Mouse (Mus musculus) limb, embryonic 12.5 days (tissue): ENCODE data around the gene Ripply2. TPM values are rescaled to one million over a fixed set of nuclear protein-coding genes. Genes with fewer than 3 reads are reported as not detected.
"Not testable (repeated sequence)": the region's sequence is repeated elsewhere in the genome, so short reads cannot be mapped to it uniquely, and the experiment has no call there.

Experiments used
- ATAC-seq: fragments of 200-750 bp; cut with Nextera tagmentation; 2 replicates; pipeline ENCODE4 v1.8.0; 2017; ENCODE audit warnings: low read depth, moderate TSS enrichment; ENCODE audit not compliant: insufficient number of reproducible peaks, insufficient read depth, low FRiP score, low TSS enrichment
- H3K27ac ChIP-seq: fragments of 300-500 bp; sonication (generic); 2 replicates; pipeline ENCODE4 v1.5.1; 2016; ENCODE audit warnings: mild to moderate bottlenecking, moderate library complexity
- H3K27me3 ChIP-seq: fragments of 300-500 bp; sonication (generic); 2 replicates; pipeline ENCODE4 v1.6.1; 2016; ENCODE audit warnings: mild to moderate bottlenecking, moderate library complexity
- H3K36me3 ChIP-seq: fragments of 300-500 bp; sonication (generic); 2 replicates; pipeline ENCODE4 v1.6.1; 2016; ENCODE audit warnings: mild to moderate bottlenecking, moderate library complexity
- H3K4me1 ChIP-seq: fragments of 300-500 bp; sonication (generic); replicated peaks from 2 replicates; pipeline ENCODE4 v1.6.1; 2016
- H3K4me2 ChIP-seq: fragments of 300-500 bp; sonication (generic); 2 replicates; pipeline ENCODE4 v1.6.1; 2016; ENCODE audit warnings: mild to moderate bottlenecking, moderate library complexity
- H3K4me3 ChIP-seq: fragments of 300-500 bp; sonication (generic); replicated peaks from 2 replicates; pipeline ENCODE4 v1.5.1; 2016; ENCODE audit warnings: mild to moderate bottlenecking
- H3K9ac ChIP-seq: fragments of 300-500 bp; sonication (generic); replicated peaks from 2 replicates; pipeline ENCODE4 v1.6.1; 2016; ENCODE audit warnings: mild to moderate bottlenecking, moderate library complexity
- H3K9me3 ChIP-seq: fragments of 300-500 bp; sonication (generic); 2 replicates; pipeline ENCODE4 v1.6.1; 2016; ENCODE audit warnings: mild to moderate bottlenecking, moderate library complexity
- WGBS: fragments of 180-500 bp; shearing (Covaris S2); methylation state at CpG from one replicate; pipeline ENCODE4 v1.1.7; 2016; 5-methylcytosine and 5-hydroxymethylcytosine counted together
- polyA plus RNA-seq: library from polyadenylated mRNA; unstranded; fragments of >200 nt; fragmentation: Nextera tagmentation; extraction: Ambion mirVana; gene quantifications from 2 replicates; pipeline ENCODE4 v1.2.1, GENCODE M21; 2016

Ripply2 gene
- polyA plus RNA-seq, result not detected in 2 replicates

DNA sequence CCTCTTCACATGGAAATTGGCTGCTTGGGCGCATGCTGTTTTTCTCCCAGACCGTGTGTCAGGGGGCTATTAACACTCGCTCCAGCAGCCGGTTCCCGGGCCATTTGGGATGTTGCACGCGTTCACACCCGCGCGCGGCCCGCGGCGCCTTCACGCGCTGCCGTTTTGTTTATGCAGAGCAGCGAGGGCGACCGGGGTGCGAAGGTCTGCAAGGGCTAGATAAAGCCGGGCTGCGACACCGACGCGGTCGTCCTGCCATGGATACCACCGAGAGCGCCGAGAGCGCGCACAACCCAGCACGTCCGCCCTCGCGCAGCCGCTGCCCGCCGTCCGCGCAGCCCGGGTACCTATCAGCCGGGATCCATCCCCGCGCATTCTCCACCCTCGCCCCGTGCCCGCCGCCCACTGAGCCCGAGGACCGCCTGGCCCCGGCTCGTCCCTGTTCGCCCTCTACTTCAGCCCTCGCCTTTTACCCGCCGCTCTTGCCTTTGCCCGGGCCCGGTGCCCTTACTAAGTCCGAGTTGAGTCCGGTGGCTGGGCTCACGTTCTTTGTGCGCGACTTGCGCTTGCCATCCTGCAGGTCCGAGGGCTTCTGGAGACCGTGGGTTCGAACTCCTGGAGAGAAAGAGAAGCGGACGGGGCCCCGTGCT lies at the start of gene Ripply2:
Ripply2 (plus strand) TSS at position 250 of the 650 bp plus-strand sequence.
- peaks cover 55% of the 10 kb centered on the region for H3K27me3 ChIP-seq
- WGBS, result under 1% methylated on average over 71 of the region's 71 CpGs
- no peak; the same call in 1 of the 2 replicates for ATAC-seq
- H3K4me3 ChIP-seq, result peak within 1 kb of the TSS; percentile 54
- H3K4me2 ChIP-seq, result peak within 1 kb of the TSS; percentile 88
- no peaks in the 10 kb centered on the region for H3K9me3 ChIP-seq
- peaks cover 10% of the 10 kb centered on the region for H3K4me1 ChIP-seq
- H3K27ac ChIP-seq, result no peak within 1 kb of the TSS
- peak within 1 kb of the TSS; percentile 37; the same call in 1 of the 2 replicates for H3K9ac ChIP-seq
- H3K36me3 ChIP-seq, result no peaks in the 10 kb centered on the region

DNA sequence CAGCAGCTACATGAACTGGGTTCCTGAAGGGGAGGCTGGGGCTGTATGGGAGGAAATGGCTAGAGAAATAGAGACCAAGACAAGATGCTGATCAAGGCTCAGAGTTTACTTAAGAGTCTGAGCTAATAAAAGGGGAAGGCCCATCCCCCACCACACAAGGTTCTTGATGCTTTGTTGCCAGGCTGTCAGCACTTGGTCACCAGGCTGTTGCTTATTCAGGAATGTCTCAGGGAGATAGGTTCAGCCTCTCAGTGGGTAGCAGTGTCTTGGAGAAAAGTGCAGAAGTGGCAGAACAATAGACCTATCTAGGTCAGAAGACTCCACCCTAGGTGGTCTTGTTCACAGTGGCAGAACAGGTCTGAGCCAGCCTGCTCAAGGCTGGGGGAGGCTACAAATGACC lies 42.9 kb upstream of the Ripply2 start:
- not testable (repeated sequence) for H3K27me3 ChIP-seq, H3K27ac ChIP-seq, H3K9me3 ChIP-seq, H3K36me3 ChIP-seq, H3K4me2 ChIP-seq, ATAC-seq, H3K4me3 ChIP-seq, H3K9ac ChIP-seq, H3K4me1 ChIP-seq

DNA sequence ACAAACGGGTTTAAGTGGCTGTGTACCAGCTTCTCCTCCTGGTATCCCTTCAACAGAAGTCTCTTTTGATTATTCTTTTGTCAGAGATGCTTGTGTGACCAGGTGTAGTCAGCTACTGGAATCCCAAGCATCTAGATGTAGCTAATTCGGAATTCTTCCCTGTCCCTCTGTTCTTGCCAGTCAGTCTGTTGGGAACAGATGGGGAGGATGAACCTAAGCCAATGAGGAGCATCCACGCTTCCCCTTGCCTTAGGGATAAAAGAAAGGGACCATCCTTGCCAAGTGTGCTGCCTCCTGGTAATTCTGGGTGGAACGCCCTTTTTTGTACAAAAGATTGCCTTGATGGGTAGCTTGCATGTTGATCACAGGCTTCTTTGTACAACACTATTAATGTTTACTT lies 41.8 kb upstream of the Ripply2 start:
- H3K4me3 ChIP-seq, result no peak overlapping the region
- H3K36me3 ChIP-seq, result no peaks in the 10 kb centered on the region
- H3K4me1 ChIP-seq, result no peaks in the 10 kb centered on the region
- H3K4me2 ChIP-seq, result no peak overlapping the region
- no peaks in the 10 kb centered on the region for H3K9me3 ChIP-seq
- no peak overlapping the region for H3K27ac ChIP-seq
- no peak for ATAC-seq
- no peaks in the 10 kb centered on the region for H3K27me3 ChIP-seq
- H3K9ac ChIP-seq, result no peak overlapping the region
- WGBS, result 69% methylated on average over 4 of the region's 4 CpGs

DNA sequence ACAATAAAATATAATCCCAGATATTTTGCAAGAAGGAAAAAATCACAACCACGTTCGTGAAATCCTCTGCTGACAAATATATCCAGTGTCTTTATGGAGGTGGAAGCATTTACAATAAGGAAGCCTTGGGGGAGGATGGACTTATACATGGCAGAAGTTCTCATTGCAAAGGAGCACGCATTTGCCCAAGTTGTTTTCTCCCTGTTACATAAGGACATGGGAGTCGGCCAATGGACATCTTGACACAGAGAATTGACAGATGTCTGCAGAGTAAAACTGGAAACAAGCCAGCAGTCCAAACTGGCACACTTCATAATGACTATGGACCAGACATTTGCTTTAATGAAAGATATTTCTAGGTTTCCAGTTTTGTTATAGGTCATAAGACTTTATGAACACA lies 38.4 kb upstream of the Ripply2 start:
- Histone ChIP-seq H3K4me1 (peaks cover 5% of the 10 kb centered on the region; the same call in 1 of the 2 replicates), H3K27me3 (peaks cover 6% of the 10 kb centered on the region; the same call in 1 of the 2 replicates), H3K9me3 (no peaks in the 10 kb centered on the region), H3K9ac (no peak overlapping the region), H3K27ac (no peak overlapping the region), H3K4me2 (no peak overlapping the region), H3K36me3 (no peaks in the 10 kb centered on the region), H3K4me3 (no peak overlapping the region)
- WGBS, result 78% methylated on average over 4 of the region's 4 CpGs
- ATAC-seq, result no peak

DNA sequence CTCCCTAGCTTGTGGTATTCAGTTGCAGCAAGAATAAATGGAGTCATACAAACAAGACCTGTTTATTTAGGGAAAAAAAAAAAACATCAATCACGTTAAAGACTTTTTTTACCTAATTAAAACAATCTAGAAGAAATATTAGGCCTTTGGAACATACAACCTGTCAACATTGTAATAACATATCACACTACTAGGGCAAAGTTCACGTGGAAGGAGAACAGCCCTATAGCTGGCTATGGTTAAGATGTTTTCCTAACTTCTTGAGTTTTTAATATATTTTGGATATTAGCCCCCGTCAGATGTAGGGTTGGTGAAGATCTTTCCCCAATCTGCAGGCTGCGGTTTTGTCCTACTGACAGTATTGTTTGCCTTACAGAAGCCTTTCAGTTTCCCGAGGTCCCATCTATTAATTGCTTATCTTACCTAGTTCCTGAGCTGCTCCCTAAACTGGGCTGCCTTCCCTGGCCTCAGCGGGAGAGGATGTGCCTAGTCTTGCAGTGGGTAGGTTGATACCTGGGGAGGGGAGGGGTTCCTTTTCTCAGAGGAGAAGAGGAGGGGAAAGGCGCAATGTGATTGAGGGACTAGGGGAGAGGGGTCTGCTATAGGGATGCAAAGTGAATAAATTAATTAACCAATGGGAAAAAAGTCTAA lies 37.0 kb upstream of the Ripply2 start:
- Histone ChIP-seq H3K27me3 (peaks cover 6% of the 10 kb centered on the region; the same call in 1 of the 2 replicates), H3K4me2 (no peak overlapping the region), H3K27ac (no peak overlapping the region), H3K9ac (no peak overlapping the region), H3K4me3 (no peak overlapping the region), H3K9me3 (no peaks in the 10 kb centered on the region), H3K36me3 (no peaks in the 10 kb centered on the region), H3K4me1 (peaks cover 6% of the 10 kb centered on the region; the same call in 1 of the 2 replicates)
- ATAC-seq, result no peak
- 69% methylated on average over 7 of the region's 7 CpGs for WGBS

- peaks cover 6% of the 10 kb centered on the region; the same call in 1 of the 2 replicates for H3K4me1 ChIP-seq
- H3K4me3 ChIP-seq, result no peak overlapping the region
- no peak for ATAC-seq
- peaks cover 6% of the 10 kb centered on the region; the same call in 1 of the 2 replicates for H3K27me3 ChIP-seq
- no peaks in the 10 kb centered on the region for H3K36me3 ChIP-seq
- no peak overlapping the region for H3K9ac ChIP-seq
- no peaks in the 10 kb centered on the region for H3K9me3 ChIP-seq
- no peak overlapping the region for H3K4me2 ChIP-seq
- no peak overlapping the region for H3K27ac ChIP-seq
These were observed 35.3 kb upstream of the Ripply2 start for GRCm38 (mm10) chr9:86980048-86980447.

DNA sequence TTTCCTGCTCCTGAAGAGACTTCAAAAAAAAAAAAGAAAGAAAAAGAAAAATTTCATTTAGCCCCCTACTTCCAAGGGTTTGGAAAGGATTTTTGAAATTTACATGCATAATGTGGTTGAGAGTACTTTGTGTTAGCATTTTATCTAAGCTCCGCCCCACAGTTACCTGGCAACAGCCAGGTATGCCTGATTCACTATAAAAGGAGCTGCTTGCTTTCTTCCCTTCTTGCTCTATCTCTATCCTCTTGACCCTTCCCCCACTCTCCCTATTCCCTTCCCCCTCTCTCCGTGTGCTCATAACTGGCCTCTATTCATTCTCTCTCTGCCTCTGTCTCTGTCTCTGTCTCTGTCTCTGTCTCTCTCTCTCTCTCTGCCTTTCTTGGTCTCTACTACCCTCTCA lies 34.4 kb upstream of the Ripply2 start:
- Histone ChIP-seq H3K27ac (no peak overlapping the region), H3K9me3 (no peaks in the 10 kb centered on the region), H3K9ac (no peak overlapping the region), H3K4me1 (peaks cover 9% of the 10 kb centered on the region), H3K4me2 (no peak overlapping the region), H3K4me3 (no peak overlapping the region), H3K36me3 (no peaks in the 10 kb centered on the region), H3K27me3 (peaks cover 6% of the 10 kb centered on the region; the same call in 1 of the 2 replicates)
- ATAC-seq, result no peak
- 52% methylated on average over 2 of the region's 2 CpGs for WGBS

DNA sequence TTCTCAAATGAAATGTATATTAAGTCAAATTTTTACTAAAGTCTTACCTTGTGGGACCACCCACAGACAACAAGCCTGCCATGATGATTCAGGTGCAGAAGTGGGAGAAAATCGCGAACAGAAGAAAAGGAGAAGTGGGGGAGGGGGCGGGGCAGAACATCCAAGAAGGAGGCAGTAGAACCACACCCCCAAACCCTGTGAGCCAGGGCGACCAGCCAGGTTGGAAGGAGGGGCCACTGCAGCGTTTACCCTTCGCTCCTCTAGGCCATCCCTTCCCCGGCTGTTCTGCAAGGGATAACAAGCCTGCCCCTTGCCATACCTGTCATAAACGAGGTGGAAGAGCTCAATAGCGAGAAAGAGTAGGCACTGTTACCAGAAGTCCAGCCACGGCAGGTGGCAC lies 33.8 kb upstream of the Ripply2 start:
- H3K4me3 ChIP-seq, result no peak overlapping the region
- peak overlapping the region; percentile 23; the same call in 1 of the 2 replicates for H3K4me2 ChIP-seq
- H3K36me3 ChIP-seq, result no peaks in the 10 kb centered on the region
- H3K4me1 ChIP-seq, result peaks cover 9% of the 10 kb centered on the region
- H3K9me3 ChIP-seq, result no peaks in the 10 kb centered on the region
- peak; percentile 64; the same call in 1 of the 2 replicates for ATAC-seq
- WGBS, result 7% methylated on average over 9 of the region's 10 CpGs
- H3K9ac ChIP-seq, result no peak overlapping the region
- H3K27me3 ChIP-seq, result peaks cover 6% of the 10 kb centered on the region; the same call in 1 of the 2 replicates
- H3K27ac ChIP-seq, result no peak overlapping the region

DNA sequence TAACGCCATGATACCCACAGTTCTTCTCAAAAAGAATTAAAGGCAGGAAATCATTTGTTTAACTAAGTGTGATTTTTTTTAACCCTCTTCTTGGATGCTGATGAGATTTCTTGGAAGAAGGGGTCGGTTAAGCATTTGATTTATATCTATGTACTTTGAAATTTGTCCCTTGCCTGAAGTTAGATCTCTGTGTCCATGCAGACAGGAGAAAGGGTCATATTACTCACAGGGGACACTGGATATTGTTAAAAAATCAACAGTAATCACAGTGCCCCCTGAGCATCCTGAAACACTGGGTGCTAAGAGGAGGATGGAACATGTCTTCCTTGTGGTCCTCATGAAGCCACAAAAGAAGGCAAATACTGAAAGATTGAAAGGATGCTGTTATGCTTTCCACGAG lies 30.8 kb upstream of the Ripply2 start:
- H3K9me3 ChIP-seq, result no peaks in the 10 kb centered on the region
- no peak overlapping the region for H3K4me2 ChIP-seq
- no peak for ATAC-seq
- peaks cover 14% of the 10 kb centered on the region for H3K4me1 ChIP-seq
- H3K9ac ChIP-seq, result no peak overlapping the region
- H3K27ac ChIP-seq, result no peak overlapping the region
- no peaks in the 10 kb centered on the region for H3K36me3 ChIP-seq
- peaks cover 6% of the 10 kb centered on the region; the same call in 1 of the 2 replicates for H3K27me3 ChIP-seq
- no peak overlapping the region for H3K4me3 ChIP-seq
- WGBS, result 69% methylated on average over 3 of the region's 3 CpGs

DNA sequence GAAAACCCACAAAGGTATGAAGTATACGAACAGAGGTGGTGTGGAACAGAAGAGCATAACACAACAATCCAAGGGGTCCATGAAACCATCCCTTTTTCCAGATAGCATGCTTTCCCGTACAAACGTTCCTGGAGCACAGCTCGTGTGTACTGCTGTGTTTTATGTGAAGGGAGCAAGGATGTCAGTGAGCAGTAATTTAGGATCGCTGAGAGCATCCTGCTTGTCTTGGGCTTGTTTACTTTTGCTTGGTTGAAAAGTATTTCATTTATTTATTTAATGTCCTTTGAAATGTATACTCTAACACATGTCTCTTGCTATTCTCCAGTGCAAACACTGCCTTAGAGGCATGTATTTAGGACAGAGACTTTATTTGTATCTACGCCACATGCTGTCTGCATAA lies 30.2 kb upstream of the Ripply2 start:
- Histone ChIP-seq H3K27ac (no peak overlapping the region), H3K27me3 (peaks cover 4% of the 10 kb centered on the region; the same call in 1 of the 2 replicates), H3K4me1 (peaks cover 14% of the 10 kb centered on the region), H3K9me3 (no peaks in the 10 kb centered on the region), H3K36me3 (no peaks in the 10 kb centered on the region), H3K4me3 (no peak overlapping the region), H3K4me2 (no peak overlapping the region), H3K9ac (no peak overlapping the region)
- 59% methylated on average over 6 of the region's 6 CpGs for WGBS
- no peak for ATAC-seq

GRCm38 (mm10) chr9:86986703-86987296 lies 28.5 kb upstream of the Ripply2 start:
- H3K4me1 ChIP-seq, result peaks cover 10% of the 10 kb centered on the region
- H3K9ac ChIP-seq, result no peak overlapping the region
- 14% methylated on average over 7 of the region's 7 CpGs for WGBS
- H3K27me3 ChIP-seq, result no peaks in the 10 kb centered on the region
- no peak overlapping the region for H3K27ac ChIP-seq
- no peak overlapping the region for H3K4me2 ChIP-seq
- H3K36me3 ChIP-seq, result no peaks in the 10 kb centered on the region
- no peak overlapping the region for H3K4me3 ChIP-seq
- no peaks in the 10 kb centered on the region for H3K9me3 ChIP-seq
- no peak; the same call in 1 of the 2 replicates for ATAC-seq
